Mouse (Mus musculus): ENCODE measurements around the gene Efl1.

Efl1 gene

DNA sequence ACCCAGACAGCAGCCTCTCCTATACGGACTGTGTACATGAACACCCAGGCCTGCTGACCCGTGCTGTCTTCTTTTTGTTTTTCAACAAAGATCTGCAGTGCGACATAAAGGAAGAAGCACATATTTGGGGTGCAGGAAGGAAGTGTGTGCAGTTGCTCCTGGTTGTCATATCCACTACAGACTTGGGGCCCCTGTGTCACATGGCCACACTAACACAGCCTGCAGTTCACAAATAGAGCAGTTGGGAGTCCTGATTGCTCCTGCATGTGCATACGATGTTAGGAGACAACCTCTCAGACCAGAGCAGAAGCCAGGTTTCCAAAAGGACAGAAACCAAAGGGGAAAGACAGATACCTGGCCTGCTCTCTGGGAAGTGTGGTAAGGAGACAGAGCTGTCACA is 172.2 kb downstream of the Efl1 start:
- DNase-seq = no peak

DNA sequence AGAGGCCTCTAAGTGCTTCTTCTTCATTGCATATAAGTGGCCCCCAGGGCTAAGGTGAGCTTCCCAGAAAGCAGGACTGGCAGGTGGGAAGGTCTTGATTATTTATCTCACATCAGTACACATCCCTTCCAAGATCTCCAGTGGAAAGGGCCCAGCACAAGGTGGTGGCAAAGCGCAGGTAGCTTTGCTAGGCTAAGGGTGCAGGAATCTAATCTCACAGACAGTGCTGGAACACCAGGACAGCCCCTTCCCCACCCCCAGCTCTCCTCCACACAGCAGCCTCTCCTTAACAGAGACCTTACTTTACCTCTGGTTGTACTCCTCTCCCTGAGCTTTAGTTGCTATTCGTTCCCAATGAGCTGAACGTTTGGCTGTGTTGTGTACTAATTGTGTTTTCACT is 173.1 kb downstream of the Efl1 start:
- DNase-seq = no peak

DNA sequence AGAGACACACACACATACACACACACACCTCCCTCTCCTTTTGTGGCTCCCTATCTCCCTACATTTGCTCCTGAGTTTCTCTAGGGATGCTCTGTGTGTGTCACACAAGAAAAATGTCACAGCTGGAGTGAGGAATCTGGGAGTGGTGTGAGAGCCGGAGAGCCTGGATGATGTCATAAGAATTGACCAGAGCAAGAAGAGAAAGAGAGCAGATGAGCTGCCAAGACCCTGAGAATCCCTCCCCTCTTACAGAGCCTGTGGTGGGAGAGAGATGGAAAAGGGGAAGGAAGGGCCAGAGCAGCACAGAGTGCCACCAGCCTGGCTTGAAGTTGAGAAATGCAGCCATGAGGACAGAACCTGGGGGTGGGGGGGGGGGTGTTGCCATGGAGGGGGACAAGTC is 174.1 kb downstream of the Efl1 start:
- DNase-seq = no peak
